Mouse (Mus musculus) limb, embryonic 12.5 days (tissue): Measurements from ENCODE around the gene Sds. TPM values are rescaled to one million over a fixed set of nuclear protein-coding genes. Genes with fewer than 3 reads are reported as not detected.
A peak's percentile ranks its signal among the peaks of the same experiment; 100 is the strongest.

Experiments used
- ATAC-seq: fragments of 200-750 bp; cut with Nextera tagmentation; 2 replicates; pipeline ENCODE4 v1.8.0; 2017; ENCODE audit warnings: low read depth, moderate TSS enrichment; ENCODE audit not compliant: insufficient number of reproducible peaks, insufficient read depth, low FRiP score, low TSS enrichment
- H3K27ac ChIP-seq: fragments of 300-500 bp; sonication (generic); 2 replicates; pipeline ENCODE4 v1.5.1; 2016; ENCODE audit warnings: mild to moderate bottlenecking, moderate library complexity
- H3K27me3 ChIP-seq: fragments of 300-500 bp; sonication (generic); 2 replicates; pipeline ENCODE4 v1.6.1; 2016; ENCODE audit warnings: mild to moderate bottlenecking, moderate library complexity
- H3K36me3 ChIP-seq: fragments of 300-500 bp; sonication (generic); 2 replicates; pipeline ENCODE4 v1.6.1; 2016; ENCODE audit warnings: mild to moderate bottlenecking, moderate library complexity
- H3K4me1 ChIP-seq: fragments of 300-500 bp; sonication (generic); replicated peaks from 2 replicates; pipeline ENCODE4 v1.6.1; 2016
- H3K4me2 ChIP-seq: fragments of 300-500 bp; sonication (generic); 2 replicates; pipeline ENCODE4 v1.6.1; 2016; ENCODE audit warnings: mild to moderate bottlenecking, moderate library complexity
- H3K4me3 ChIP-seq: fragments of 300-500 bp; sonication (generic); replicated peaks from 2 replicates; pipeline ENCODE4 v1.5.1; 2016; ENCODE audit warnings: mild to moderate bottlenecking
- H3K9ac ChIP-seq: fragments of 300-500 bp; sonication (generic); replicated peaks from 2 replicates; pipeline ENCODE4 v1.6.1; 2016; ENCODE audit warnings: mild to moderate bottlenecking, moderate library complexity
- H3K9me3 ChIP-seq: fragments of 300-500 bp; sonication (generic); 2 replicates; pipeline ENCODE4 v1.6.1; 2016; ENCODE audit warnings: mild to moderate bottlenecking, moderate library complexity
- WGBS: fragments of 180-500 bp; shearing (Covaris S2); methylation state at CpG from one replicate; pipeline ENCODE4 v1.1.7; 2016; 5-methylcytosine and 5-hydroxymethylcytosine counted together
- polyA plus RNA-seq: library from polyadenylated mRNA; unstranded; fragments of >200 nt; fragmentation: Nextera tagmentation; extraction: Ambion mirVana; gene quantifications from 2 replicates; pipeline ENCODE4 v1.2.1, GENCODE M21; 2016

Sds gene
- polyA plus RNA-seq, 1 experiment from 2014 or later: not detected

DNA sequence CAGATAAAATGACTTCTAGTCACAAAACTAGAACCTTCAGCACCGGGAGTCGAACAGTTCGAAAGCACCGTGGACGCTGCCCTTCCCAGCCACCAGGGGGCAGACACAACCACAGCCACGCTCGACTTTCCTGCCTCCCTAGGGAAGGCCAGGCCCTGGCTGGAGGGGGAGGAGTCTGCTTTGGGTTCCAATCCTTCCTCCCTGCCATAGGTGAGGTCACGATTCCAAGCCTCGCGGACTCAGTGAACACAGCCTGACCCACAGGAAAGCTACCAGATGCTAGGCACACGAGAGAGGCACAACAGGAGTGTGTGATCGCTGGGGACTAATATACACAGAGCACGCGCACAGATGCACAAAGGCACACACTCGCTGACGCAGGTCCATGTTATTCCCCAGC, 29.0 kb downstream of the Sds start:
- no peak overlapping the region for H3K9ac ChIP-seq
- H3K4me2 ChIP-seq: peak overlapping the region; percentile 27
- H3K9me3 ChIP-seq: no peaks in the 10 kb centered on the region
- no peaks in the 10 kb centered on the region for H3K27me3 ChIP-seq
- no peak overlapping the region for H3K4me3 ChIP-seq
- H3K27ac ChIP-seq: no peak overlapping the region
- 23% methylated on average over 16 of the region's 16 CpGs for WGBS
- H3K36me3 ChIP-seq: no peaks in the 10 kb centered on the region
- H3K4me1 ChIP-seq: peaks cover 26% of the 10 kb centered on the region
- ATAC-seq: no peak

DNA sequence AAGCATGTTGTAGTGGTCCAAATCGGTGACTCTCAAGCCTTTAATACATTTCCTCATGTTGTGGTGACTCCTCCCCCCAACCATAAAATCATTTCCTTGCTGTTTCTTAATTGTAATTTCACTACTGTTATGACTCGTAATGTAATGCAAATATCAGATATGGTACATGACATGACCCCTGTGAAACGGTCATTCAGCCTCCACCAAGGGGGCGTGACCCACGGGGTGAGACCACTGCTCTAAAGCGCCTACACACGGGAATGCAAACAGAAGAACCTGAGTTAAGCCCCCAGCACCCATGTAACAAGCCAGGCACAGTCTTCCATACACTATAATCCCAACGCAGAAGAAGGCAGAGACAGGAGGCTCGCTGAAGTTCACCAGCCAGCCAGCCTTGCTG, 29.5 kb downstream of the Sds start:
- peaks cover 30% of the 10 kb centered on the region for H3K4me1 ChIP-seq
- H3K4me3 ChIP-seq: no peak overlapping the region
- H3K9me3 ChIP-seq: no peaks in the 10 kb centered on the region
- no peak for ATAC-seq
- no peaks in the 10 kb centered on the region for H3K36me3 ChIP-seq
- H3K4me2 ChIP-seq: peak overlapping the region; percentile 27; the same call in 1 of the 2 replicates
- no peak overlapping the region for H3K27ac ChIP-seq
- WGBS: 68% methylated on average over 9 of the region's 9 CpGs
- H3K27me3 ChIP-seq: no peaks in the 10 kb centered on the region
- no peak overlapping the region for H3K9ac ChIP-seq

DNA sequence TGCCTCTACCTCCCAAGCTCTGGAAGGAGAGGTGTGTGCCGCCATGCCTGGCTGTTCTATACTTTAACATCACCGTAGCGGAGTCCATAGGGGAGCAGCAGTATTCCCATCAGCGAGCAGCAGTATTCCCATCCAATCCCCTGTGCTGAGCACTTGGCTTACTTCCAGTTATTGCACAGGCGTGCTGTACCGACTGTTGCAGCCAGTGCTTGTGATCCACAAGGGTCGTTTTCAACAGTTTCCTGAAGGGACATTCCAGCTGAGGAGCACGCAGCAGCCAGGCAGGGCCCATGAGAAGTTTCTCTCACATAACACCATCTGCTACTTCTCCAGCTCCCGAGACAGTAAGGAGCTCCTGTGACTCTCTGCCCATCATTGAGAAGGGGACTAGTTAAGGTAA, 30.2 kb downstream of the Sds start:
- Histone ChIP-seq H3K9me3 (no peaks in the 10 kb centered on the region), H3K4me1 (peaks cover 34% of the 10 kb centered on the region), H3K4me3 (no peak overlapping the region), H3K27me3 (no peaks in the 10 kb centered on the region; the same call in 1 of the 2 replicates), H3K36me3 (no peaks in the 10 kb centered on the region), H3K27ac (no peak overlapping the region), H3K4me2 (no peak overlapping the region), H3K9ac (no peak overlapping the region)
- no peak for ATAC-seq
- WGBS: 61% methylated on average over 9 of the region's 9 CpGs

DNA sequence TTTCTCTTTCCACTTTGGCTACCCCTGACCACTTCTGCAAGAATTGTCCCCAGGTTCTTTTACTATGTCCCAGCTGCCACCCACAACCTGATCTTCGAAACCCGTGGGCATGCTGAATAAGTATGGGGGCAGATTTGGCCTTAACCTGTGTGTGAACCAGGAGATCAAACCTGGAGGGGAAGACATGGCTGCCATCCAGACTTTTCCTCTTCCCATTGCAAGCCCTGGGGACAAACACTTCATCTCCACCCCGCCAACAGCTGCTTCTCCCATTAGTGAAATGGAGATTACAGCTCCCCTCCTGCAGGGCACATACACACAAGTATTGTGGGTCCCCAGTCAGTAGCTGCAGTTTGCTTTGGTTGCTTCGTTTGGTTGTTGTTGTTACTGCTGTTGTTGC, 31.0 kb downstream of the Sds start:
- 55% methylated on average over 4 of the region's 4 CpGs for WGBS
- no peak overlapping the region for H3K27ac ChIP-seq
- H3K36me3 ChIP-seq: no peaks in the 10 kb centered on the region
- peaks cover 32% of the 10 kb centered on the region for H3K4me1 ChIP-seq
- H3K9me3 ChIP-seq: no peaks in the 10 kb centered on the region
- ATAC-seq: no peak
- H3K4me3 ChIP-seq: no peak overlapping the region
- peaks cover 7% of the 10 kb centered on the region for H3K27me3 ChIP-seq
- H3K4me2 ChIP-seq: no peak overlapping the region
- no peak overlapping the region for H3K9ac ChIP-seq

DNA sequence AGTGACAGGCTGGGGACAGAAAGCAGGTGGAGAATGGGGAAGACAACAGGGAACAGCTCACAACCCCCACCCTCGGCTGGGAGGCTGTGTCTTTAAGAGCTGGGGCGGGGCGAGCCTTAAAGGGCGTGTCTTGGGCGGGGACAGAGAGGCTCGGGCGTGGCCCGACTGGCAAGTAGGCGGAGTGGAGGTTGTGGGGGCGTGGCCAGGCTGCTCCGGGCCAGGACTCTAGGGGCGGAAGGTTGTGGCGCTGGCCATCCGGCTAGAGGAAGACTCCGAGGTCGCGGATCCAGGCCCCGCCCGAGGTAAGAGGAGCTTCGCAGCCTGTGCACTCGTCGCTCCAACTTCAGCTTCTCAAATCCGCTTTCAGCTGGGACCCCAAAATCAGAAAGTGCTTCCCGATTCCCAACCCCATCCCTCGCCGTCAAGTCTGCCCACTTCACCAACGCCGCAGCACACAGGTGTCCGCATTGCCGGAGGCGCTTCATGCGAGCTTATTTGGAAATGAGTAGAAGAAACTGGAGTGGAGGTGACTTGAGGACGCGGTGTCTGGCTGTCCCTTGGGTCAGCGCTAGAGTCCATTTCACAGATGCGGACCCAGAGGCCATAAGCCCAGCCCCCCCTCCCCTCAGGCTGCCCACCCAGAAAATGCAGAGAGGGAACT, 34.8 kb downstream of the Sds start, which contains the start of gene Slc8b1:
Gene Slc8b1 (plus strand): TSS at position 187 of the 661 bp plus-strand sequence.
- Histone ChIP-seq H3K27ac (no peak within 1 kb of the TSS), H3K4me2 (peak within 1 kb of the TSS; percentile 69), H3K9me3 (no peaks in the 10 kb centered on the region), H3K27me3 (peaks cover 8% of the 10 kb centered on the region), H3K9ac (peak within 1 kb of the TSS; percentile 44; the same call in 1 of the 2 replicates), H3K36me3 (no peaks in the 10 kb centered on the region), H3K4me3 (peak within 1 kb of the TSS; percentile 51), H3K4me1 (peaks cover 45% of the 10 kb centered on the region)
- ATAC-seq: peak; percentile 80
- WGBS: 2% methylated on average over 36 of the region's 36 CpGs

- peak overlapping the region; percentile 69 for H3K4me2 ChIP-seq
- ATAC-seq: no peak
- peak overlapping the region; percentile 44; the same call in 1 of the 2 replicates for H3K9ac ChIP-seq
- 30% methylated on average over 14 of the region's 14 CpGs for WGBS
- peaks cover 42% of the 10 kb centered on the region for H3K4me1 ChIP-seq
- H3K27me3 ChIP-seq: peaks cover 10% of the 10 kb centered on the region
- no peaks in the 10 kb centered on the region for H3K9me3 ChIP-seq
- H3K4me3 ChIP-seq: peak overlapping the region; percentile 51
- no peaks in the 10 kb centered on the region for H3K36me3 ChIP-seq
- no peak overlapping the region for H3K27ac ChIP-seq
These were observed 35.4 kb downstream of the Sds start for GRCm38 (mm10) chr5:120511643-120512220.

DNA sequence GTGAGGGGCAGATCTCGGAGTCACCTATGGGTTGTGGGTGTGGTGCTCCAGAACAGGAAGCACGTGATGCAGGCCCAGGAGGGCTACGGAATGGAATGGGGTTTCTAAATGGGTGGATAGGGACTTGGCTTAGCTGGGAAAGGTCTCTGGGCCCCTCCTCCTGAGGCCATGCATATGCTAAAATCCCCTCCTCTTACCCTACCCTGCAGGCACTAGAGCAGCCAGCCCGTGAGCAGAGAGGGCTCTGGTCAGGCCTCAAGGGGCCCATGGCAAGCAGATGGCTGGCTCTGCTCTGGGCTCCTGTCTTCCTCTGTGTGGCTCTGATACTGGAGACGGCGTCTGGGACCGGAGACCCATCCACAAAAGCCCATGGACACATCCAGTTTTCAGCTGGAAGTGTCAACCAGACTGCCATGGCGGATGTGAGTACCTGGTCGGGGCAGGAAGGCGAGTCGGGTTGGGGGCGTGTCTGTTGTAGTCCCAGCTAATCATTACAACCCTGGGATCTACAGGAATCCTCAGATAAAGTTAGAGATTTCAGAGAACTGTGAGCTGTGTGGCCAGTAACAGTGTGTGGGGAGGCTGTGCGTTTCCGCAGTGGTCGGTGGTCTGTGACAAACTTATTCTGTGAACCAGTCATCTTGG, 36.7 kb downstream of the Sds start:
- H3K4me2 ChIP-seq: no peak overlapping the region
- ATAC-seq: no peak
- no peak overlapping the region for H3K4me3 ChIP-seq
- no peaks in the 10 kb centered on the region for H3K36me3 ChIP-seq
- H3K9ac ChIP-seq: no peak overlapping the region
- H3K27ac ChIP-seq: no peak overlapping the region
- H3K9me3 ChIP-seq: no peaks in the 10 kb centered on the region
- 42% methylated on average over 15 of the region's 15 CpGs for WGBS
- H3K27me3 ChIP-seq: peaks cover 10% of the 10 kb centered on the region
- H3K4me1 ChIP-seq: peaks cover 42% of the 10 kb centered on the region

DNA sequence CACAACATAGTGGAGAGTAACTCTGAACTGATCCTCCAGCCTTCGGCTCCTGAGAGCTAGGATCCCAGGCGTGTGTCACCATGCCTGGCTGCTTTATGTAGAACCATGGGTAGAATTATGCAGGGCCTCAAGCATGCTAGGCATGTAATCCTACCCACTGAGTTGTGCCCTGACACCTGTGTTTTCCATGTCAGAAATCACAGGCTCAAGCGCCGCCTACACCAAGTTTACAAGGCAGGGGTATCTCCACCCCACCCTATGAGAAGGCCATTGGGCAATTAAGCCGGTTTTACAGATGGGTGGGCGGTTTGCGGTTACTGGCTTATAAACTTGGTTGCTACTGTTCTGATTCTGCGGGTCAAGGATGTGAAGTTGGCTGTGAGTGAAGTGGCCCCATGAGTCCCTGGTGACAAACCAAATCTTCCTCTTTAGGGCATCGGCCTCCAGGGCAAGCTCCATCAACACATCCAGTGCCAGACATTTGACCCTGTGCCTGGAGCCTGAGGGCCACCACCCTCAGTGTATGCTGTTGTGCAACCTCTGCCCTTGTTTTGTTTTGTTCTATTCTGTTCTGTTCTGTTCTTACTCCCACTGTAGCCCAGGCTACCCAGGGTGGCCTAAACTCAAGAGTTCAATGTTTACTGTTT, 37.8 kb downstream of the Sds start:
- Histone ChIP-seq H3K27me3 (peaks cover 10% of the 10 kb centered on the region), H3K4me3 (no peak overlapping the region), H3K27ac (peak overlapping the region; percentile 66), H3K9me3 (no peaks in the 10 kb centered on the region), H3K36me3 (no peaks in the 10 kb centered on the region), H3K4me2 (no peak overlapping the region), H3K4me1 (peaks cover 42% of the 10 kb centered on the region), H3K9ac (no peak overlapping the region)
- 52% methylated on average over 9 of the region's 9 CpGs for WGBS
- no peak for ATAC-seq

DNA sequence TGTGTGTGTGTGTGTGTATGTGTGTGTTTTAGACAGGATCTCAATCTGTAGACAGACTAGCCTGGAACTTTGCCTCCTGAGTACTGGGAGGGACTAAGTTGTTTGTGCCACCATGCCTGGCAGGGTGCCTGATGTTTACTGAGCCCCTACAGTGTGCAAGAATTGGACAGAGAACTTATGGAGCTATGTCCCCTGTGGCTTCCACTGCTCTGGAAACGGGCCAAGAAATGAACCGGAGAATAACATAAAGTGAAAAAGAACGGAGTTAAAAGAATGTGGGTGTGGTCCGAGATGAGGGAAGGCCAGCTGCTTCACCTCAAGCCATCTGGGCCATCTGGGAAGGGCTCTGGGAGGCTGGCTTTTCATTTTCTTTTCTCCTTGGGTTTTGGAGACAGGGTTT, 38.4 kb downstream of the Sds start:
- 9% methylated on average over 4 of the region's 4 CpGs for WGBS
- H3K9me3 ChIP-seq: no peaks in the 10 kb centered on the region
- no peak overlapping the region for H3K4me2 ChIP-seq
- H3K27ac ChIP-seq: peak overlapping the region; percentile 66
- H3K4me1 ChIP-seq: peaks cover 42% of the 10 kb centered on the region
- no peaks in the 10 kb centered on the region for H3K36me3 ChIP-seq
- no peak for ATAC-seq
- no peak overlapping the region for H3K4me3 ChIP-seq
- H3K27me3 ChIP-seq: peaks cover 10% of the 10 kb centered on the region
- no peak overlapping the region; the same call in 1 of the 2 replicates for H3K9ac ChIP-seq

- Histone ChIP-seq H3K9me3 (no peaks in the 10 kb centered on the region), H3K9ac (no peak overlapping the region), H3K4me3 (no peak overlapping the region), H3K4me1 (peaks cover 42% of the 10 kb centered on the region), H3K27me3 (peaks cover 10% of the 10 kb centered on the region), H3K36me3 (no peaks in the 10 kb centered on the region), H3K27ac (peak overlapping the region; percentile 66), H3K4me2 (no peak overlapping the region)
- no peak for ATAC-seq
- WGBS: 75% methylated on average over 7 of the region's 7 CpGs
These were observed 39.1 kb downstream of the Sds start for GRCm38 (mm10) chr5:120515451-120515850.
